Mouse (Mus musculus): ENCODE results near the gene Ube2k. TPM values are rescaled to one million over a fixed set of nuclear protein-coding genes. Genes with fewer than 3 reads are reported as not detected.

The Ube2k gene
- total and polyA plus RNA-seq, 3 experiments = 51.4 to 293 (median 56.7) TPM

- Histone ChIP-seq H3K36me3 (replicated peaks in 1 of 2; ENCODE audit: control insufficient read depth in 1 of 2, insufficient read depth in 1 of 2, low read length in 1 of 2) (peaks cover 7 to 63% of the 10 kb centered on the region in 2 experiments), H3K79me2 (replicated peaks; ENCODE audit: control insufficient read depth, extremely low read depth, insufficient read depth, poor library complexity, severe bottlenecking) (peaks cover 8% of the 10 kb centered on the region; the same call in 1 of the 2 replicates)
- dilution Hi-C loops (cut with MboI; ENCODE audit: extremely low pct_ligation_motif_present, extremely low pct_unique_long_range_greater_than_20kb, low sequenced_read_pairs) = no loop called here
Observed at GRCm38 (mm10) chr5:65574876-65575275, 37.8 kb downstream of the Ube2k start.

GRCm38 (mm10) chr5:65575896-65576295 lies 38.9 kb downstream of the Ube2k start:
- Histone ChIP-seq H3K4me3 (replicated peaks in 1 of 3; ENCODE audit: low read depth in 2 of 3, low read length in 2 of 3, poor library complexity in 1 of 3) (no peak overlapping the region), H3K27ac (ENCODE audit: insufficient read depth, low read depth) (no peak overlapping the region), H3K36me3 (replicated peaks in 1 of 2; ENCODE audit: control insufficient read depth in 1 of 2, insufficient read depth in 1 of 2, low read length in 1 of 2) (peaks cover 8 to 62% of the 10 kb centered on the region in 2 experiments), H3K4me1 (ENCODE audit: control insufficient read depth in 1 of 2, insufficient read depth in 2 of 2) (no peaks in the 10 kb centered on the region), H3K9ac (ENCODE audit: insufficient read depth, low read depth) (no peak overlapping the region), H3K27me3 (replicated peaks) (no peaks in the 10 kb centered on the region), H3K4me2 (ENCODE audit: insufficient read depth, low read depth, poor library complexity, severe bottlenecking) (no peak overlapping the region), H3K9me3 (replicated peaks; ENCODE audit: low read length) (no peaks in the 10 kb centered on the region), H3K79me2 (replicated peaks; ENCODE audit: control insufficient read depth, extremely low read depth, insufficient read depth, poor library complexity, severe bottlenecking) (peaks cover 11% of the 10 kb centered on the region; the same call in 1 of the 2 replicates)
- no peak for DNase-seq (ENCODE audit: extremely low read depth)
- dilution Hi-C loops (cut with MboI; ENCODE audit: extremely low pct_ligation_motif_present, extremely low pct_unique_long_range_greater_than_20kb, low sequenced_read_pairs) = no loop called here
- TF ChIP-seq GABPA (IDR thresholded peaks at IDR 0.05; ENCODE audit: insufficient replicate concordance, low read depth, low read length) (no peak), E2F4 (IDR thresholded peaks at IDR 0.05; ENCODE audit: insufficient replicate concordance, low read depth, low read length) (no peak), POLR2A (IDR thresholded peaks at IDR 0.05; ENCODE audit: low read depth, low read length) (no peak), HCFC1 (IDR thresholded peaks at IDR 0.05; ENCODE audit: low read depth, low read length) (no peak), ELF1 (IDR thresholded peaks at IDR 0.05; ENCODE audit: low read depth, low read length) (no peak)
- in situ Hi-C loops (cut with MboI; ENCODE audit: low pct_ligation_motif_present, low pct_unique_long_range_greater_than_20kb, low sequenced_read_pairs) = no loop called here

More at GRCm38 (mm10) chr5:65574876-65575275, 37.8 kb downstream of the Ube2k start:
- H3K27me3 ChIP-seq (replicated peaks) = no peaks in the 10 kb centered on the region
- no peak for DNase-seq (ENCODE audit: extremely low read depth)
- TF ChIP-seq BHLHE40 (IDR thresholded peaks at IDR 0.05; ENCODE audit: low read depth, low read length) (no peak), MAFK (IDR thresholded peaks at IDR 0.05; ENCODE audit: insufficient replicate concordance, low read length) (0 out of 2 replicates have a peak, but pooled peaks have one; percentile 12), POLR2A (IDR thresholded peaks at IDR 0.05; ENCODE audit: low read depth, low read length) (no peak)
- in situ Hi-C loops (cut with MboI; ENCODE audit: low pct_ligation_motif_present, low pct_unique_long_range_greater_than_20kb, low sequenced_read_pairs) = no loop called here
- H3K27ac ChIP-seq (ENCODE audit: insufficient read depth, low read depth) = no peak overlapping the region
- H3K9ac ChIP-seq (ENCODE audit: insufficient read depth, low read depth) = no peak overlapping the region
- no peak overlapping the region for H3K4me2 ChIP-seq (ENCODE audit: insufficient read depth, low read depth, poor library complexity, severe bottlenecking)
- no peak overlapping the region for H3K4me3 ChIP-seq (replicated peaks in 1 of 3; ENCODE audit: low read depth in 2 of 3, low read length in 2 of 3, poor library complexity in 1 of 3)
- H3K4me1 ChIP-seq (ENCODE audit: control insufficient read depth in 1 of 2, insufficient read depth in 2 of 2) = no peaks in the 10 kb centered on the region
- H3K9me3 ChIP-seq (replicated peaks; ENCODE audit: low read length) = no peaks in the 10 kb centered on the region

GRCm38 (mm10) chr5:65578545-65578944 lies 41.5 kb downstream of the Ube2k start:
- Histone ChIP-seq H3K4me2 (ENCODE audit: insufficient read depth, low read depth, poor library complexity, severe bottlenecking) (no peak overlapping the region), H3K4me1 (ENCODE audit: control insufficient read depth in 1 of 2, insufficient read depth in 2 of 2) (no peaks in the 10 kb centered on the region), H3K36me3 (replicated peaks in 1 of 2; ENCODE audit: control insufficient read depth in 1 of 2, insufficient read depth in 1 of 2, low read length in 1 of 2) (peaks cover 12 to 67% of the 10 kb centered on the region in 2 experiments), H3K27ac (ENCODE audit: insufficient read depth, low read depth) (no peak overlapping the region), H3K9ac (ENCODE audit: insufficient read depth, low read depth) (no peak overlapping the region), H3K9me3 (replicated peaks; ENCODE audit: low read length) (no peaks in the 10 kb centered on the region), H3K79me2 (replicated peaks; ENCODE audit: control insufficient read depth, extremely low read depth, insufficient read depth, poor library complexity, severe bottlenecking) (0 out of 2 replicates have a peak, but pooled peaks cover 8% of the 10 kb centered on the region), H3K4me3 (replicated peaks in 1 of 3; ENCODE audit: low read depth in 2 of 3, low read length in 2 of 3, poor library complexity in 1 of 3) (no peak overlapping the region), H3K27me3 (replicated peaks) (no peaks in the 10 kb centered on the region)
- TF ChIP-seq RCOR1 (conservative IDR thresholded peaks at IDR 0.05; ENCODE audit: low read depth, low read length) = no peak
- no peak for TF ChIP-seq POLR2A (IDR thresholded peaks at IDR 0.05; ENCODE audit: low read depth, low read length)
- no peak for TF ChIP-seq ETS1 (conservative IDR thresholded peaks at IDR 0.05; ENCODE audit: low read depth, low read length)
- TF ChIP-seq CHD1 (IDR thresholded peaks at IDR 0.05; ENCODE audit: low read depth, low read length) = no peak
- TF ChIP-seq ELF1 (IDR thresholded peaks at IDR 0.05; ENCODE audit: low read depth, low read length) = no peak
- no peak for TF ChIP-seq MXI1 (IDR thresholded peaks at IDR 0.05; ENCODE audit: low read depth, low read length)
- TF ChIP-seq MAFK (IDR thresholded peaks at IDR 0.05; ENCODE audit: insufficient replicate concordance, low read length) = no peak
- TF ChIP-seq E2F4 (IDR thresholded peaks at IDR 0.05; ENCODE audit: insufficient replicate concordance, low read depth, low read length) = no peak
- no peak for TF ChIP-seq NELFE (IDR thresholded peaks at IDR 0.05; ENCODE audit: low read depth, low read length)
- no peak for TF ChIP-seq HCFC1 (IDR thresholded peaks at IDR 0.05; ENCODE audit: low read depth, low read length)
- no peak for TF ChIP-seq IRF4 (IDR thresholded peaks at IDR 0.05; ENCODE audit: low read depth, low read length)
- TF ChIP-seq MEF2A (IDR thresholded peaks at IDR 0.05; ENCODE audit: borderline replicate concordance, low read depth, low read length) = no peak
- no peak for TF ChIP-seq USF1 (IDR thresholded peaks at IDR 0.05; ENCODE audit: low read depth, low read length)
- TF ChIP-seq ZC3H11A (IDR thresholded peaks at IDR 0.05; ENCODE audit: low read depth, low read length) = no peak
- no peak for TF ChIP-seq MAZ (IDR thresholded peaks at IDR 0.05; ENCODE audit: low read depth, low read length)
- TF ChIP-seq RAD21 (IDR thresholded peaks at IDR 0.05; ENCODE audit: low read depth, low read length) = no peak
- TF ChIP-seq GABPA (IDR thresholded peaks at IDR 0.05; ENCODE audit: insufficient replicate concordance, low read depth, low read length) = no peak
- TF ChIP-seq MAX (IDR thresholded peaks at IDR 0.05; ENCODE audit: low read length) = no peak
- dilution Hi-C loops (cut with MboI; ENCODE audit: extremely low pct_ligation_motif_present, extremely low pct_unique_long_range_greater_than_20kb, low sequenced_read_pairs) = no loop called here
- DNase-seq (ENCODE audit: extremely low read depth) = no peak
- in situ Hi-C loops (cut with MboI; ENCODE audit: low pct_ligation_motif_present, low pct_unique_long_range_greater_than_20kb, low sequenced_read_pairs) = no loop called here
